Mouse (Mus musculus): Measurements from ENCODE around the gene Enox1.

Gene Enox1

DNA sequence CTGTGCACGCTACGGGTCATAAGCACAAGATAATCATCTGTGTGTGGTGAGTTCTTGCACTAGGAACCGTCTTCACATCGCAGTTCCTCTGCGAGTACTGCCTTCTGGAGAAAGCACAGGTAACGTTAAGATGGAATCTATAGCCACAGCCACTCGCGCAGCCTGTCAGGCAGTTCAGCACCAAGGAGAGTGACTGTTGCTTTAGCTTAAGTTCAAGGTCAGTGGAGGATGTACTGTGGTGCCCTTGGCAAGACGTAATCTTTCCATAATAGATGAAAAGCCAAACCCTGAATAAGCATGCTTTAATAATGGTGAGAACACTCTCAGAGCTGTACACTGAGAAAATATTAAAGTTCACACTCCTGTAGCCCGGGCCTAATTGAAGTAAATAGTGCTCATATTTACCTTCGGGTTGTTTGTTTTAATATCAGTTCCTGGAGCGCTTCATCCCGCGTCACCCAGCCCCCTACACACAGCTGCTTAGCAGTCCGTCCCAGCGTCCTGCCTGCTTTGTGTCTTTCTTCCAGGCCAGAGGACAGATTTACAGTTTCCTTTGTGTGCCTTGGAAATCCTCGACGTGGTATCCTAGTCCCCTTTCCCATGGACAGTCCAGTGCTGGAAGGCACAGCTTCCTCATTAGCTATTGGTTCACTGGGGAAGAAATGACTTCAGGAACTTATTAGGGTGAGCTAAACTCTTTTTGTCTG is 38.9 kb downstream of the Enox1 start:
- DNase-seq (ENCODE audit: low spot score in 2 of 2), result peak in 1 of 2 experiments; percentile 33

DNA sequence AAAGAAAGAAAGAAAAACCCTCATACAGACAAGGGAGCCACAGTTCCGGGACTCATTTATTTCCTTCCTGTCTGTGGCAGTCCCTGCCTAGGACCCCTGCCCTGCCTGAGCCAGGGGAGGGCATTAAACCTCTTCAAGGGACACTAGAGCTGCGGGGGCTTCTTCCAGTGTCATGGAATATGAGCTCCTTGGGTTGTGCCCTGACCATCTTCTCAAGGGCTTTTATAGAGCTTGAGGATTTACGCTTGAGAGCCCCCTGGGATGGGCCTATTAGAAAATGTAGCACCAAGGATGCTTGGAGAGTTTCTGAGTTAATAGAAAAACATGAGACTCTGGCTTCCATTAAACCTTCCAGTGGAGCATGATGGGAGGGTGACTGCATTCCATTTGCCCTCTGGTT is 39.7 kb downstream of the Enox1 start:
- DNase-seq (ENCODE audit: low spot score in 2 of 2), result peak in 1 of 2 experiments; percentile 36

DNA sequence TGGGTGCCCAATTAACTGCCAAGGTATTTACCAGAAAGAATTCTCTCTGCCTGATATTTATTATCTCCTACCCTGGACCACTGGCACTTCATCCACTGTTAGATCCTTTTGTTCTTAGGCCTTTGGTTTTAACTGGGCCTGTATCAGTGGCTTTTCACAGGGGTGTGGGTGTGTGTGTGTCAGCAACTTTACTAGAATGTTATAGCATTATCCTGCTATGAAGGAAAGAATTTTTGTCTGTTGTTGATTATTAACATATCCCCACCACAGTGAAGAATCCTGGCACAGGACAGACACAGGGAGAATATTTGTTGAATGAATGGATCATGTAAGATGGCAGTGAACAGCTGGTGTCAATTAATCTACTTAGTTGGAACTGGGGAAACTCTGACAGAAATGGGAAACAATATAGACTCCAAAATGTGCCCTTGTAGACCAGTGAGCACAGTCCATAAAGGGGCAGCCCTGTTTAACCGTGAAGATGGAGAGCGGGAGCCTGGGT is 40.9 kb downstream of the Enox1 start:
- DNase-seq (ENCODE audit: low spot score in 2 of 2), result no peak

DNA sequence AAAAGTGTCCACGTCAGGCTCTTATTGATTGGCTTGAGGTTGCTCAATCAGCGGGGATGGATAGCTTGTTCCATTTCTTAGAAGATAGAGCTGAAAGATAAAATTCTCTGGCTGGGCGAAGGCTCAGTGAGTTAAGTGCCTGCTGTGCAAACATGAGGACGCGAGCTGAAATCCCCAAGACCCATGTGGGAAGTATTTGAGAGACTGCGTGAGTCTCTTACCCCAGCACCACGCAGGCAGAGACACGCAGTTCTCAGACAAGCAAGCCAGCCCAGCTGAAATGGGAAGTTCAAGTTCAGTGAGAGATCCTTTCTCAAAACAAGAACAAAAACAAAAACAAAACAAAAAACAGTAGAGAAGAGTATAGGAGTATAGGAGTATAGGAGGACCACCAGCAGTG is 54.3 kb downstream of the Enox1 start:
- no peak for DNase-seq (ENCODE audit: low spot score in 2 of 2)

GRCm38 (mm10) chr14:77213210-77213609 is 56.6 kb downstream of the Enox1 start:
- no peak for DNase-seq (ENCODE audit: low spot score in 2 of 2)

DNA sequence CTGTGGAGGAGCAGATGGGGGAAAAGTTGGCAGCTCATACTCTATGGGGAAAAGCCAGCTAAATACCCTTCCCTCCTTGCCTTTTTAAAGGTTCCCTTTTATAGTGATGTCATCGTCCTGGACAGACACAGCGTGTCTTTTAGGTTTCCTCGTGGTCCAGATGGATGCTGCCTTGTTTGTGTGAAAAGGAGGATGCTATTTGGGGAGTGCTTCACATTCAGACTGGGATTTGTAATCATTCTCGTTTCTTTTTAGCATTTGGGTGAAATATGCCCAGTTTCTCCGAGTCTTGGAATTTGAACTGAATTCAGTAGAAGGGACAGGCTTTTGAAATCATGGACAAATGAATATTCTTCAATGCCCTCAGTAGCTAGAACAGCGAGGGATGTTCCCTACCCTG is 58.3 kb downstream of the Enox1 start:
- no peak for DNase-seq (ENCODE audit: low spot score in 2 of 2)

DNA sequence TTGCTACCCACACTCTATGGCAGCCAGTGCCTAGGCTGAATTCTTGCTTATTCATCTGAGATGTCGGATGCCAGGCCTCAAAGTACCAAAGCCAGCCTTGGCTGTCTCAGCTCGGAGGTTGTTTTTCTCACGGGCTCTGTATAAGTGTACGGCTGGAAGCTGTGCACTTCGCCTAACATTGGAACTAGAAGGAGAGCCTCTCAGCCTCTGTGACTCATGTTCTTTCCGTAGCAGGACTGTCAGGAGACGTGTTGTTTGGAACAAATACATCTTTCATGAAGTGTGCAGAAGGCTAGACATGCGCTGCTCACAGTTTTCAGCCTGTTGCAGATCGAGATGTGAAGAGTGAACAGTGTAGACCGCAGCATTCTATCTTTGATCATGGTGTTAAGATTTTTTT is 68.8 kb downstream of the Enox1 start:
- no peak for DNase-seq (ENCODE audit: low spot score in 2 of 2)

DNA sequence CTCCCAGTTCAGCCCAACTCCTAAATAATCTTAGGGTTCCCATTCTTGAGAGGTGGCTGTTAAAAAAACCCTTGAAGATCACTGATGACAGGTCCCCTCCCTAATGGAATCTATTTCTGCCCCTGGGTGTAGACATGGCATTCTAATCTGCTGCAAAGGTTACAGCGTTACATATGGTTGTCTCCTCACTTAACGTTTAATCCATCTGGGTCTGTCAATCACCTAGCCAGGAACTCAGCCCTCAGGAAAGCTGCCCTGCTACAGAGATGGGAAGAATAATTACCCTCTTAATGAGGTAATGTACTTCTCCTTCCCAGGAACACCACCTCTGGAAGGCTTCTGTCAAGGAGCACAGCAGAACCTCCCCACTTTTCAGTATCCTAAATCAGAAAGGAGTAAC is 82.2 kb downstream of the Enox1 start:
- DNase-seq (ENCODE audit: low spot score in 2 of 2), result no peak

DNA sequence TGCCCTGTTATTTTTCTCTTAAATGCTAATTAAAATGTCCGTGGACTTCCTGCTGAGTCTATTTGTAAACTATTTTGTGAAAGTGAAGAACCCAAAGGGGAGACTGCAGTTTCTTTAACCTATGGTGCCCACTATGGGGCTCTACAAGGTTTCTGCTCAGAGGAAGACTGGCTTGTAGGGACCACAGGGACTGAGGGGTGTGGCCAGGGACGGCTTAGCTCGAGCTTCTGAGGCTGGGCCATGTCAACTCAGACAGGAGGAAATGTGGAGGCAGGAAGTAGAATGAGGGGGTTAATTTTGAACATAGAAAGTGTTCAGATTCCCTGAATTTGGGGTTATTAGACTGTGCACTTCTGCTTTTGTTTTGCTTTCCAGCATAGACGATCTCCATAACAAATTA is 82.8 kb downstream of the Enox1 start:
- no peak for DNase-seq (ENCODE audit: low spot score in 2 of 2)

- no peak for DNase-seq (ENCODE audit: low spot score in 2 of 2)
Measured at GRCm38 (mm10) chr14:77246977-77247376, 90.4 kb downstream of the Enox1 start.

GRCm38 (mm10) chr14:77248426-77248825 is 91.9 kb downstream of the Enox1 start:
- no peak for DNase-seq (ENCODE audit: low spot score in 2 of 2)

GRCm38 (mm10) chr14:77248946-77249345 is 92.4 kb downstream of the Enox1 start:
- DNase-seq (ENCODE audit: low spot score in 2 of 2), result no peak

- DNase-seq (ENCODE audit: low spot score in 2 of 2), result no peak
Measured at GRCm38 (mm10) chr14:77250652-77251238, 94.2 kb downstream of the Enox1 start.

DNA sequence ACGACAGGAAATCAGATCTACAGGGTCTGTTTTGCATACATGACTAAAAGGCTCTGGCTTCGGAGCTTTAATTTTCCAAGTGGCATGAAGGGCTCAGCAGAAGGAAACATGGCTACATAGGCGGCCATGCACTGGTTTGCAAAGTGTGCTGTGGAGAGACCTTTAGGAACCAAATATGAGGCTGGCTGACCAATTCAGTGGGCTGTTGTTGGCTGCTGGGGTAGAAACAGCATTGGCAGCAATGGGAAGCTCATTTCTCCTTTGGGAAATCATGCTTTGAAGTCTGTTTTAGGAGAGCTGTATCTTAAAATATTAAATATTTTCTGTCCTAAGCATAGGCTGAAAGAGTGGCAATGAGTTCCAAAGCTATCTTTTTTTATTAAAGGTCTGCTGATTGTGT is 98.6 kb downstream of the Enox1 start:
- no peak for DNase-seq (ENCODE audit: low spot score in 2 of 2)

GRCm38 (mm10) chr14:77255711-77256110 is 99.1 kb downstream of the Enox1 start:
- no peak for DNase-seq (ENCODE audit: low spot score in 2 of 2)

- DNase-seq (ENCODE audit: low spot score in 2 of 2), result no peak
Measured at GRCm38 (mm10) chr14:77256943-77257342, 100.4 kb downstream of the Enox1 start.

- no peak for DNase-seq (ENCODE audit: low spot score in 2 of 2)
Measured at GRCm38 (mm10) chr14:77257461-77257860, 100.9 kb downstream of the Enox1 start.

DNA sequence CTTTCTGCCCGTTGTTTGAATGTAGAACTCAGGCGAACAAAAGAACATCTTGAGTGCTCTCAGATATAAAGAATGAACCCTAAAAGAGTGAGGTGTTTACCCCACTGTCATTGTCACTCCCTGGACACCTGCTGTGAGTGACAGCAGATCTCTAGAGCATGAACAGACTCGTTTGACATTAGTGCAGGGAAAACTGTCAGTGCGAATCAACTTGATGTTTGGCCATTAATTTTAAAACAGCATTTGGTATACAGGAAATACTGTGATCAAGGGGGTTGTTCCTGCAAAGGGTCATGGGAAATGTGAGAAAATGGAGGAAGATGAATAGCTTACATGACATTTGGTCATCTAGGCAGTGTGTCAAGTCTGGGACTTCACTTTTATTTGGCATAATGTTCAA is 101.6 kb downstream of the Enox1 start:
- no peak for DNase-seq (ENCODE audit: low spot score in 2 of 2)

DNA sequence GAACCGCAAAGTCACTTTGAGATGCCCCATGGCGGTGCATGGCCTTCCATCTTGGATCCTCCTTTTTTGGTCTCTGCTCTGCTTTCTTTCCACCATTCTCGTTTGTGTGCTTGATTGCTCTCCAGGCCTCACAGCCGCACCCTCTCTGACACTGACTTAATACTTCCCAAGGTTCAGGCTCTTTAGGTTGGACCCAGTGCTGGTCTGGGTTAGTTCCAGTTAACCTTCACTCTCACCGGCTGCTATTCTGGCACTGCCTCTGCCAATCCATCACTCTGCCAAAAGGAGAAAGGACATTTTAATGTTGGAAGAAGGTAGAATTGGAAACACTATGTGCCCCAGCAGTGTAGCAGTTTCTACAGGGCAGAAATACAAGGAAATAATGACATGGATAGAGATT is 103.1 kb downstream of the Enox1 start:
- no peak for DNase-seq (ENCODE audit: low spot score in 2 of 2)

DNA sequence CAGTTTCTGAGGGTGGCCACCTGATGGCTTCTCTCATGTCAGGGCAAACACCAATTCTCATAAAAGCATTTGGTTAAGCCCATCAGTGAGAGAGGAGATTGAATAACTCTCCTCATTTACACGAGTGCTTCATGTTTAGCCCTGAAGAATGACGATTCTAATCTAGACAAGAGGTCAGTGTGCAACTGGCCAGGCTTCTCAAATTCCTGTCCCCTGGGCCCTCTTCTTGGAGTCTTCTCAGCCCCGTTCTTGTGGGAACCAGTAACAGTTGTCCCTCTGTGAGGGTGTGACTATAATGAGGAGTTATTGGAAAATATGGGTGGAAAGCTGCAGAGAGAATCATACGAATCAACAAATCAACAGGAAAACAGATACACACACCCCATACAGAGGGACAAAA is 103.5 kb downstream of the Enox1 start:
- DNase-seq (ENCODE audit: low spot score in 2 of 2), result no peak

DNA sequence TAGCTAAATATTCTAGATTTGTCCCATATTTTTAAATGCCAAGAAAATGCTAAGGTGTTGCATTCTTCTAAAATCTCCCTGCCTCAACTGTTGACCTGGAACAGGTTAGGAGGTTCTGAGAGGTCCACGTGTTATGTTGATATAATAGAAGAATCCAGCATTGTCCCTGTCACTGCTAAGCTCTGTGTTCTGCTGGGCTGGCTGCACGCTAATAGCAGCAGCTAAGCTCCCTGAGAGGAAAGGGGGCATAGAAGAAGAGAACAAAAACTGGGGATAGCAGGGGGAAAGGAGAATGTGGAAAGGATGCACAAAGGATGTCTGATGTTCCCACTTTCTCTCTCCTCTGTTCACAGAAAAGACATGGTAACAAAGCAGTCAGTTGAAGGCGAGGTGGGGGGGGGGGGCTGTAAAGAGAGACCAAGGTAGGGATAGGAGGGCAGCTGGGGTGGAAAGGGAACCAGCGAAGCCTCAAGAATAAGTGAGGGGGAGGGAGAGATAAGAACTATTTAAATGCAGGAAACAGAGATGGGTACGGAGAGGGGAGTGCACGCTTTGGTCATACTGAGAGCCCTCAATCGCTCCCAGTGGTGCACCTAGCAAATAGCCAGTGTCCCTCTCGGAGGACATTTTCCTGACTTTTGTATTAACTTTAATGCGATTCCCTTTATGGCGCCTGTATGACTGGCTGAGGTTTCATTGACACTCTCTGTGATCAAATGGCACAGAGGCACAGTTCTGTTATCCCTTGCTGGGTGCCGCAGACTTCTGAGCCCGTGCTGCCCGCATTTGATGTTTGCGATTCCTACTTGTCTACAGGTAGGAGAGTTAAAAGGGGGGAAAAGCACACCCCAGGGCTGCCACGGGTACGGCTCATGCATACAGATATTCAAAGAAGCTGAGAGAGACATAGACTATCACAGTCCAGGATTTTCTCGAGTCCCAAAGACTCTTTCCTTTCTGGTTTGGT is 110.5 kb downstream of the Enox1 start:
- no peak for DNase-seq (ENCODE audit: low spot score in 2 of 2)

- no peak for DNase-seq (ENCODE audit: low spot score in 2 of 2)
Measured at GRCm38 (mm10) chr14:77272248-77272930, 115.8 kb downstream of the Enox1 start.

Measured in urinary bladder, postnatal 4 days (tissue).